24 mouse cellular contexts compared by ENCODE assay signal in the genomic region with DNA sequence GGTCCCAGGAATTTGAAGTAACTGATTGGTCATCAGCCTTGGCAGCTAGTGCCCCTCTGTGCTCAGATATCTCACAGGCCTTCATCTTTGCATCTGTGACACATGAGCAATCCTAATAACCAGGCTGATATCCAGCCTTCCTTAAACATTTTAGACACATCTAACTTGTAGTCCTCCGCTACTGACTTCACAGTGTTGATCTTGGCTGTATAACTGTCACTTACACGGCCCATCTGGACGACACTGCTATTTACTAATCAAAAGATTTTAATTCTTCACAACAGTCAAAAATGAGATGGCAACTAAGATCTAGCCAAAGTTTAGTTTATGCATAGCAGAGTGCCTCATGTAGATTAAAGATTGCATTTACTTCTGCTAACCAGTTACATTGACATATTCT. TPM values are rescaled to one million over a fixed set of nuclear protein-coding genes. Genes with fewer than 3 reads are reported as not detected.
A peak's percentile ranks its signal among the peaks of the same experiment; 100 is the strongest.
DNase-seq lines count a peak whose midpoint lies in the region; ATAC-seq lines count a peak whose summit lies in the region.
"Had no signal": no experiment of that assay in that cellular context is flagged by ENCODE, and none has a peak within 500 bp of the region (broad histone marks: within the 10 kb centered on the region; RNA-seq: fewer than 3 reads in every experiment).

No protein-coding gene starts in this region.

- no peaks in the 10 kb centered on the region for H3K27me3 ChIP-seq in kidney, embryonic 15.5 days
- no peaks in the 10 kb centered on the region for H3K27me3 ChIP-seq in lung, embryonic 16.5 days (ENCODE audit: control insufficient read depth, insufficient read depth, low read depth, low read length)
- H3K27me3 ChIP-seq: embryonic facial prominence, embryonic 12.5 days; embryonic facial prominence, embryonic 15.5 days; heart, embryonic 13.5 days had no signal

- peaks cover 3% of the 10 kb centered on the region; the same call in 1 of the 2 replicates for H3K4me1 ChIP-seq in kidney, embryonic 15.5 days
- no peaks in the 10 kb centered on the region for H3K4me1 ChIP-seq in lung, embryonic 16.5 days (replicated peaks; ENCODE audit: control insufficient read depth, insufficient read depth, low read length)
- H3K4me1 ChIP-seq: embryonic facial prominence, embryonic 12.5 days; embryonic facial prominence, embryonic 15.5 days had no signal

- no peaks in the 10 kb centered on the region for H3K36me3 ChIP-seq in kidney, embryonic 15.5 days
- no peaks in the 10 kb centered on the region for H3K36me3 ChIP-seq in lung, embryonic 16.5 days (ENCODE audit: control insufficient read depth, insufficient read depth, low read length)
- H3K36me3 ChIP-seq: embryonic facial prominence, embryonic 12.5 days; embryonic facial prominence, embryonic 15.5 days; heart, embryonic 13.5 days had no signal

- ATAC-seq in kidney, embryonic 15.5 days (replicated peaks; ENCODE audit: low FRiP score) = 0 out of 2 replicates have a peak, but pooled peaks have one; percentile 43
- peak; percentile 23; the same call in 1 of the 2 replicates for ATAC-seq in lung, embryonic 16.5 days (ENCODE audit: low read depth)
- ATAC-seq: CD4-positive, CD25-positive, alpha-beta regulatory T cell, adult 4 months; forebrain, embryonic 14.5 days had no signal

- no peaks in the 10 kb centered on the region for H3K9me3 ChIP-seq in kidney, embryonic 15.5 days (replicated peaks)
- H3K9me3 ChIP-seq in lung, embryonic 16.5 days (ENCODE audit: control insufficient read depth, low read length) = no peaks in the 10 kb centered on the region
- H3K9me3 ChIP-seq: embryonic facial prominence, embryonic 12.5 days; embryonic facial prominence, embryonic 15.5 days; heart, embryonic 13.5 days had no signal

- WGBS in kidney, embryonic 15.5 days = 28% methylated on average over 3 of the region's 3 CpGs
- 52% methylated on average over 3 of the region's 3 CpGs for WGBS in lung, embryonic 16.5 days

- no peak overlapping the region for H3K9ac ChIP-seq in kidney, embryonic 15.5 days
- H3K9ac ChIP-seq in lung, embryonic 16.5 days (ENCODE audit: low read length) = no peak overlapping the region
- H3K9ac ChIP-seq: embryonic facial prominence, embryonic 12.5 days; embryonic facial prominence, embryonic 15.5 days; forebrain, postnatal 0 days; heart, embryonic 13.5 days; hindbrain, embryonic 14.5 days had no signal

- H3K4me3 ChIP-seq in kidney, embryonic 15.5 days (replicated peaks) = no peak overlapping the region
- no peak overlapping the region for H3K4me3 ChIP-seq in lung, embryonic 16.5 days (ENCODE audit: low read length)
- H3K4me3 ChIP-seq: embryonic facial prominence, embryonic 12.5 days; embryonic facial prominence, embryonic 15.5 days; gastrocnemius, adult 2 months; heart, embryonic 13.5 days had no signal

- DNase-seq in kidney, adult 8-10 months = no peak
- DNase-seq in kidney, postnatal 14 days = peak; percentile 34
- DNase-seq in kidney, adult 9 months = no peak
- no peak for DNase-seq in lung, postnatal 4 days
- DNase-seq: adrenal gland, adult 2 months; adrenal gland, postnatal 14 days; cerebellum, adult 11 months; cerebellum, adult 2 months; cerebellum, adult 9-11 months; cerebellum, postnatal 25 days; forebrain, postnatal 0 days; gastrocnemius, adult 2 months; gastrocnemius, postnatal 14 days; heart, adult 18-20 months; heart, postnatal 14 days; heart, postnatal 4 days had no signal

- no peak overlapping the region for H3K4me2 ChIP-seq in kidney, embryonic 15.5 days
- H3K4me2 ChIP-seq in lung, embryonic 16.5 days (ENCODE audit: low read depth, low read length) = no peak overlapping the region
- H3K4me2 ChIP-seq: embryonic facial prominence, embryonic 12.5 days; embryonic facial prominence, embryonic 15.5 days; heart, embryonic 13.5 days; hindbrain, embryonic 14.5 days had no signal

- no peak overlapping the region for H3K27ac ChIP-seq in kidney, embryonic 15.5 days
- H3K27ac ChIP-seq in lung, embryonic 16.5 days (ENCODE audit: low read length) = no peak overlapping the region
- H3K27ac ChIP-seq: embryonic facial prominence, embryonic 12.5 days; embryonic facial prominence, embryonic 15.5 days; gastrocnemius, adult 2 months; heart, embryonic 13.5 days; hindbrain, embryonic 14.5 days had no signal

RNA-seq across cellular contexts. Expression of gene Slc30a5, which starts 45.0 kb away (rescaled TPM):
- 55.7 and 56.8 TPM in 2 replicates for polyA plus RNA-seq in kidney, embryonic 15.5 days (2015; fragmentation: Nextera tagmentation; extraction: Ambion mirVana)
- 46.2 and 48.4 TPM in 2 replicates for polyA plus RNA-seq in lung, embryonic 16.5 days (2015; fragmentation: Nextera tagmentation; extraction: Ambion mirVana)
